Mouse (Mus musculus) limb, embryonic 10.5 days (tissue): ENCODE measurements around the gene Erf. TPM values are rescaled to one million over a fixed set of nuclear protein-coding genes. Genes with fewer than 3 reads are reported as not detected.

Source experiments
- microRNA-seq: library from miRNA; unstranded; fragments of <30 nt; microRNA quantifications from one replicate; pipeline ENCODE4, GENCODE M21; 2017
- polyA plus RNA-seq: library from polyadenylated mRNA; unstranded; fragments of >200 nt; fragmentation: Nextera tagmentation; extraction: Ambion mirVana; gene quantifications from 2 replicates; pipeline ENCODE4 v1.2.1, GENCODE M21; 2016

Gene Erf
- polyA plus RNA-seq, 1 experiment from 2014 or later = 16.6 TPM

Small RNA genes within 50 kb of the gene (microRNA-seq; reads per million reads assigned to microRNA genes)
- not detected for gene Mir7048

Other genes starting within 250 kb of the Erf start
- 0.05 and 0.15 TPM in 2 replicates for gene Atp1a3, start 244.8 kb downstream of the Erf start, polyA plus RNA-seq
- 5.4 and 8.7 TPM in 2 replicates for gene Grik5, start 178.4 kb downstream of the Erf start, polyA plus RNA-seq
- 44.1 and 48.3 TPM in 2 replicates for gene Zfp574, start 178.2 kb downstream of the Erf start, polyA plus RNA-seq
- gene Pou2f2, start 71.0 kb downstream of the Erf start, polyA plus RNA-seq = 3.3 and 4.1 TPM in 2 replicates
- gene Dedd2, start 30.1 kb downstream of the Erf start, polyA plus RNA-seq = 10.5 and 11.5 TPM in 2 replicates
- gene Zfp526, start 29.3 kb downstream of the Erf start, polyA plus RNA-seq = 3.1 and 3.3 TPM in 2 replicates
- gene Gsk3a, start 12.9 kb downstream of the Erf start, polyA plus RNA-seq = 11.7 and 12.0 TPM in 2 replicates
- 21.4 and 25.2 TPM in 2 replicates for gene Cic, start 16.9 kb upstream of the Erf start, polyA plus RNA-seq
- gene Pafah1b3, start 47.2 kb upstream of the Erf start, polyA plus RNA-seq = 224 and 248 TPM in 2 replicates
- gene Prr19, start 50.6 kb upstream of the Erf start, polyA plus RNA-seq = 1.1 and 1.3 TPM in 2 replicates
- 0.14 and 0.38 TPM in 2 replicates for gene Tmem145, start 55.3 kb upstream of the Erf start, polyA plus RNA-seq
- gene Megf8, start 66.4 kb upstream of the Erf start, polyA plus RNA-seq = 17.6 and 22.2 TPM in 2 replicates
- not detected in 2 replicates for gene Cnfn, start 119.0 kb upstream of the Erf start, polyA plus RNA-seq
- 8.4 and 8.9 TPM in 2 replicates for gene Lipe, start 147.9 kb upstream of the Erf start, polyA plus RNA-seq
- gene Cxcl17, start 162.1 kb upstream of the Erf start, polyA plus RNA-seq = 0.54 and 0.91 TPM in 2 replicates
- 1.5 and 1.7 TPM in 2 replicates for gene Ceacam1, start 226.8 kb upstream of the Erf start, polyA plus RNA-seq